Mouse (Mus musculus): ENCODE results near the gene Osgin1.

Gene Osgin1

GRCm38 (mm10) chr8:119446211-119446989 lies 12.5 kb downstream of the Osgin1 start, which contains the start of gene Necab2:
Gene Necab2, plus strand, starts transcription at chr8:119446719.
- DNase-seq: peak; percentile 92

GRCm38 (mm10) chr8:119446990-119447780 lies 13.3 kb downstream of the Osgin1 start:
- DNase-seq: no peak

- no peak for DNase-seq
These were observed 13.9 kb downstream of the Osgin1 start for GRCm38 (mm10) chr8:119447781-119448170.

GRCm38 (mm10) chr8:119449627-119450026 lies 15.7 kb downstream of the Osgin1 start:
- no peak for DNase-seq

GRCm38 (mm10) chr8:119451131-119451530 lies 17.2 kb downstream of the Osgin1 start:
- DNase-seq: no peak

- no peak for DNase-seq
These were observed 19.0 kb downstream of the Osgin1 start for GRCm38 (mm10) chr8:119452919-119453318.

- no peak for DNase-seq
These were observed 22.1 kb downstream of the Osgin1 start for GRCm38 (mm10) chr8:119456045-119456444.

- no peak for DNase-seq
These were observed 25.8 kb downstream of the Osgin1 start for GRCm38 (mm10) chr8:119459724-119460123.

- no peak for DNase-seq
These were observed 27.4 kb downstream of the Osgin1 start for GRCm38 (mm10) chr8:119461356-119461755.

- no peak for DNase-seq
These were observed 29.8 kb downstream of the Osgin1 start for GRCm38 (mm10) chr8:119463709-119464108.

GRCm38 (mm10) chr8:119466105-119466504 lies 32.2 kb downstream of the Osgin1 start:
- peak; percentile 67 for DNase-seq

- no peak for DNase-seq
These were observed 32.9 kb downstream of the Osgin1 start for GRCm38 (mm10) chr8:119466794-119467193.

- no peak for DNase-seq
These were observed 34.2 kb downstream of the Osgin1 start for GRCm38 (mm10) chr8:119468091-119468490.

GRCm38 (mm10) chr8:119478684-119479083 lies 44.8 kb downstream of the Osgin1 start:
- DNase-seq: no peak

- DNase-seq: no peak
These were observed 50.4 kb downstream of the Osgin1 start for GRCm38 (mm10) chr8:119484145-119484896.

GRCm38 (mm10) chr8:119487093-119487492 lies 53.2 kb downstream of the Osgin1 start:
- DNase-seq: no peak
